Mouse (Mus musculus) olfactory bulb, adult 2 months (tissue): Measurements from ENCODE around the gene Mtus2.

Experiments used
- CTCF ChIP-seq: fragments of 200-500 bp; IDR thresholded peaks from 2 replicates; pipeline ENCODE4 v1.5.1; 2012; ENCODE audit warnings: low read depth, mild to moderate bottlenecking, low read length, moderate library complexity; ENCODE audit not compliant: insufficient read depth
- POLR2A ChIP-seq: fragments of 200-500 bp; IDR thresholded peaks from 2 replicates; pipeline ENCODE4 v1.6.1; 2012; ENCODE audit warnings: mild to moderate bottlenecking, low read depth, low read length, moderate library complexity; ENCODE audit not compliant: insufficient read depth

DNA sequence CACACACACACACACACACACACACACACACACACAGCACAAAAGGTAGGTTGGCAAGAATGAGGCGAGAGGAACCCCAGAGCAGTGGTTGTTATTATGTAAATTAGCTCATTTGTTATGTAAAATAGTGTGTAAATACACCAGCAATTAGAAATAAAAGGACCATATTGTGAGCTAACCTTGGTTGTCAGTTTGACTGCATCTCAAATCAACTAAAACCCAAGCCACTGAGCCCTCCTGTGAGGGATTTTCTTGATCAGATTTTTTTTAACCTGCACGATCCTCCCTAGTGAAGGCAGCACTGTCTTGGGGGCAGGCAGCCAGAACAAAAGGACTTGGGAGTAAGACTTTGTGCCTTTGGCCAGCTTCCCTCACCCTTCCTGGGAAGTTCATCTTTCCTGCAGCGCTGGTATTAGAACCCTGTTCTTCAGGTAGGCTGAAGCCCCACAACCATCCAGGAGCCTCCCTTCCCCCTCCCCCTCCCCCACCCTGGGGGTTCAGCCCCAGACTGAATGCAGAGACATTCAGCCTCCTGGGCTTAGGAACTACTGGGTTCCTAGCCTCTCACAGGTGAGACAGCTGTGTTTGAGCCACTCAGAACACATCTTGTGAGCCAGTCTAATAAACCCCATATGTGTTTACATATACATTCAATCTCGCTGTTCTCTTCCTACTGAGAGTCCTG is 218.8 kb downstream of the Mtus2 start:
- no peak for TF ChIP-seq POLR2A
- no peak for TF ChIP-seq CTCF
